Mouse (Mus musculus) right cerebral cortex, postnatal 4 days (tissue): ENCODE data around the gene Klhl2.

ENCODE experiments used
- DNase-seq: peaks from one replicate; pipeline ENCODE4 v3.0.0-alpha.2; 2022

Klhl2 gene

DNA sequence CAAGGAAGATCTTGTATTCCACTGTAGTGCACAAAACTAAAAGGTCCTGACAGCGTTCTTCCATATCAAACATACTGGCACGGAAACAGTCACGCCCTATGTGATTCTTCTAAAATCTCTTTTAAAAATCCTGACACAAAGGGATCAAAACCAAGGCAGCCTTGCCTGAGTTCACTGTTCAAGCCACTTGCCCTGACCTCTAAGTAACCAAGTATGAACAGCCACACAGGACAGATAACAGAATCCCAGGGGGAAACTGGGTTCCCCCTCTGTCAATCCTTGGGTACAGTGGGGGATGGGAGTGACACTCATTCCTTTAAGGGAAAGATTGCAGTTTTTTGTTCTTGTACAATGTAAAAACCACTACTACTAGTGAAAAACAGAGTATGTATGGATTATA lies 19.9 kb downstream of the Klhl2 start:
- DNase-seq = no peak

DNA sequence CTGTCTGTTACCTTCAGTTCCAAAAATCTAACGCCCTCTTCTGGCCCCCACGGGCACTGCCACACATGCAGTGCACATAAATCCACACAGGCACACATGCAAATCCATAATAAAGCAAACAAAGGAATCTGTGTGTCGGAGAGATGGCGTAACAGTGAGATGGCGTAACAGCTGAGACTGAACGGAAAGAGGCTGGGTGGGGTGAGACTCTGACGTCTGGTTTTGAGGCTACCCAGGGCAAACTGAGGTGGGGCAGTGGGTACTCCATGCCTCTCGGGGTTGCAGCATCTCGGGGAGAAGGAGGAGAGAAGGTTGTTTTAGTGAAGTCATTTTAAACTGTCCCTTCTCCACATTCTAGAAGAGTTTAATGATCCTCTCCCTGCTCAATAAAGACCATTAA lies 20.4 kb downstream of the Klhl2 start:
- DNase-seq = no peak

DNA sequence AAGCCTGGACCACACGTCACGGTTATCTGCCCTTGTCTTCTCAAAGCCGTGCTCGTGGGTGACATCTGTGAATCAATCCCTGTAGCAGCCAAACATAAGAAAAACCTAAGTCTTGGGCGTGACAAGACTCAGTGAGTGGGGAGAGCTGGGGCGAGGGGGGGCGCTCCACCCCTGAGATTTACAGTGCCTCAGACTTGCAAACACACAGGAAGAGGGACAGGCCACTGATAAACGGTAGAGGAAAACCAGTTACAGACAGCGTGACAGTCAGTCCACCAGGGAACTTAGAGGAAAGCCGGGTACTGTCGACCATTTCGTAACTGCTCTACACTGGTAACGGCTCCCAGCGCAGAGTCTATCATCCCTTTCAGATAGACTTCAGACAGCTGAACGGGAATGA lies 21.4 kb downstream of the Klhl2 start:
- no peak for DNase-seq

DNA sequence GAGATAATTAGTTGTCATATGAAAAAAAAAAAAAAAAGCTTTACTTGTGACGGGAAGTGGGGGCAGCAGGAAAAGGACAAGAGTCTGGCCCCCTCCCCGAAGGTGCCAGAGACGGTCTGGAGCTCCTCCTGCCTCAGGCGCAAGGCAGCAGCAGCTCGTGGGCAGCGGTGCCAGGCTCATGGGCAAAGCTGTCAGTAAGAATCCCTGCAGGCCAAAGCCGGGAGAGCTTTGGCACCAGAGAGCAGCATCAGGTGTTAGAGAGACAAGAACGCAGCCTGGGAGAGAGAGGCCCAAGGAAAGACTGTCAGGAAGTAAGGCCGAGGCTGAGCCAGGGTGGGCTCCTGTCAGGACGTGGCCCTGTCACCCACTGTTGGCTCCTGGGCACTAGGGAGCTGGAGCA lies 22.5 kb downstream of the Klhl2 start:
- DNase-seq = no peak

DNA sequence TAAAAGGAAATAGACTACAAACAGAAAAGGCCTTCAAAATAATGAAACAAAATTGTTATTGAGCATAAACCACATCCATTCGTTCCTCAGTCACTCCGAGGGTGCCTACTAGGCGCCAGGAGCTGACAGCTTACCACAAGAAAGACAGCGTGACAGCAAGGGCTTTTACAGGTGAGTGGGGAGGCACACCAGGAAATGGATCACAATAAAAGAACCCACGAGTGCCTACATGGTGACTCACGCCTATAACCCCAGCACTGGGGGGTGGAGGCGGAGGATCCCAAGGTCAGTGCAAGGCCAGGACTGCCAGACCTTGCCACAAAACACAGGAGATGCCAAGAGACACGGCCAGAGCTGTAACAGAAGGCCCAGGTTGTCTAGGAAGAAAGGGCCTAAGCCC lies 23.4 kb downstream of the Klhl2 start:
- DNase-seq = no peak

DNA sequence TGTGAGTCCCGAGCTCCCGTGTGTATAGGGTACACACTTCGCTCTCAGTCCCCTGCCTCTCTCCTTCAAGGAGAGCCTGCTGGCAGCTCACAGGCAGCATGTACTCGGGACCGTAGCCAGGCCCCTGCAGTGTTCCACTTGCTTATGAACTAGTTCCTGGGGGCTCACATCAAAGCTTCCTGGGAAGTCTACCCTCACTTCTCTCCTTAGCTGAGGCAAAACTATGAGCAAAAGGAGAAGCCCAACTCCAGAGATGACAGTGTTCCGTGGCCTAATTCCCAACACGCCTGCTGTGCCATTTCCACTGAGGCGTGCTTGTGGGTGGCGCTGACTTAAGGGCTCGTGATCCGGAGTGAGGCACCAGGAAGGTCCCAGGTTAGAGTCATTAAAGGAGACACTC lies 25.9 kb downstream of the Klhl2 start:
- no peak for DNase-seq

DNA sequence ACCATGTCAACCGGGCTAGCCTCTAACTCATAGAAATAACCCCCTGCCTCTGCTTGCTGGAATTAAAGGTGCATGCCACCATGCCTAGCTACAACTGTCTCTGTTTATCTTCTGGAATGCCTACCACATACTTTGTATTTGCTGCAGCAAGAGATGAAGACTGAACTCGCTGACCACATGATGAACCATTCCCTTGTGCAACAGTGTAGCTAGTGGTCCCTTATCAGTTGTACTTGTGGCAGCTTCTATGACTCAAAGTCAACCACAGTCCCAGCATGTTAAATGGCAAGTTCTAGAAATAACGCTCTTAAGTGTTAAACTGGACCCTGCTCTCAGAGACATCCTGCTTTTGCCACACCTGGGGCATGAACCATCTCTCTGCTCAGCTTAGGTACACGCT lies 28.9 kb downstream of the Klhl2 start:
- DNase-seq = no peak

DNA sequence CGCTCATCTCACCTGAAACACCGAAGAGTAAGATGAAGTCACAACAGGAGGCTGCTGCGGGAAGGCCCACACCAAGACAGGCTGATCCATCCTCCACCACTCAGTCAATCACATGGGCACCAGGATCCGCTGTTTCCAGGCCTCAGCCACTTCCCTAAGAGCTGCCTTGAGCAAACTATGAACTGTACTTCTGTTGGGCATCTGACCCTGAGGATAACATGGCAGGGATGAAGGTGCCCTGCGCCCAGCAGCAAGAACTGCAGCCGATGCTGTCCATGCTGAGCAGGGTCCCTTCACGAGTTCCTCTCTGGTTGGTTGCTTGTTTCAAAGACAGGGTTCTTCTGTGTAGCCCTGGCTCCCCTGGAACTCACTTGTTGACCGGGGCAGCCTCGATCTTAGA lies 38.0 kb downstream of the Klhl2 start:
- no peak for DNase-seq

DNA sequence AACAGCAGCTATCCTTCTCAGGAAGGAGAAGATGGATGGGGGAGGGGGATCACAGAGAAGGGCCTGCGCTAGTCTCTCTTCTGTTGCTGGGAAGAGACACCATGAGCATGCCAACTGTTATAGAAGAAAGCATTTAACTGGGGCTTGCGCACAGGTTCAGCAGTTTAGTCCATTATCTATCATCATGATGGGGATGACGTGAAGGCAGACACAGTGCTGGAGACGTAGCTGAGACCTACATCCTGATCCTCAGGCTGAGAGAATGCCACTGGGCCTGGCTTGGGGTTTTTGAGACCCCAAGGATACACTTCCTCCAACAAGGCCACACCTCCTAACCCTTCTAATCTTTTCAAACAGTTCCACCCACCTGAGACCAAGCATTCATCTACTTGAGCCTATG lies 38.7 kb downstream of the Klhl2 start:
- DNase-seq = no peak

DNA sequence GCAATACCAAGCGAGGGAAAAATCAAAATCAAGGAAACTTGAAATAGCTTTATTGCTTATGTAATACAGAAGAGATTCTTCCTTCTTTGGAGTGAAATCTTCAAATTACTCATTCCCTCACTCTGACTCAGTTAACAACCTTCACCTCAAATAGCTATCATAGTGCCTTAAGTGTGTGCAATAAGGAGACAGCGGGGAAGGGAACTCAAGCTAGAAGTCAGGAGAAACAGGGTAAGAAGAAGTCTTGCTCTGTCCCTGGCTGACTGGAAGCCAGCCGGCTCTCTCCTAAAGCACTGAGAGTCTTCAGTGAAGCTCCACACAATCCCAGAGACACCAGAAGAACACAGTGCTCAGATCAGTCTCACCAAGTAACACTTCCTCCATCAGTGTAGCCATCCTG lies 43.3 kb downstream of the Klhl2 start:
- no peak for DNase-seq

DNA sequence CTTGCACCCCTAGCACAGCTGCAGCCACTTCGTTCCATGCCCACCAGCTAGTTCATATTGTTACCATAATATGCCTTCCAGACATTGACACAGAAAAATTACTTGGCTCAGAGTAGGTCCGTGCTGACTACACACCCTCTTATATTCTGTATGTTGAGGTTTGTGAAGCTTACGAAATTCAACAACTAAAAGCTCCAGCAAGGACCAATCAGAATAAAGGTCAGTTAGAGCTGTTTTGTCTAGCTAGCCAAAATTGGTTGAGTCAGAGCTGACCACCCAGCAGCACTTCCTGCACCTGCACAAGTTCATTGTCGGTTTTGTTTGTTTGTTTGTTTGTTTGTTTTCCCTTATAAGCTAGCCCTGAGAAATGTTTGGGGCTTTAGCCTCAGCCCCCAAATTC lies 44.8 kb downstream of the Klhl2 start:
- no peak for DNase-seq

DNA sequence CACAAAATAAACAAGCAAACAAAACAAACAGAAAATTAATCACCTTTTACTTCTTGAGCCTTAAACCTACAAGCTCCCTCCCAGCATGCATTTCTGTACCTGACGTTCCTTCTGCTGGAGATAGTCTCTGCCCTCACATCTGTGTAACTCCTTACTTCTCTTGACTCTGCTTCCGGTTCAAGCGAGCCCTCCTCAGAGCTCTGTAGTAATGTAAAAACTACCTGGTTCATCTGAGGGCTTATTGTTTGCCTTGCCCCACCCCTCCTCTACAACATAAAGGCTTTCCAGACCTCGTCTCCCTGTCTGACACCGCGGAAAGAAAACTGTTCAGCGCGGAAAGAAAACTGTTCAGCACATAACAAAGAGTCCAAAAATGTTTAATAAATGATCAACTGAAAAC lies 50.5 kb downstream of the Klhl2 start:
- no peak for DNase-seq

DNA sequence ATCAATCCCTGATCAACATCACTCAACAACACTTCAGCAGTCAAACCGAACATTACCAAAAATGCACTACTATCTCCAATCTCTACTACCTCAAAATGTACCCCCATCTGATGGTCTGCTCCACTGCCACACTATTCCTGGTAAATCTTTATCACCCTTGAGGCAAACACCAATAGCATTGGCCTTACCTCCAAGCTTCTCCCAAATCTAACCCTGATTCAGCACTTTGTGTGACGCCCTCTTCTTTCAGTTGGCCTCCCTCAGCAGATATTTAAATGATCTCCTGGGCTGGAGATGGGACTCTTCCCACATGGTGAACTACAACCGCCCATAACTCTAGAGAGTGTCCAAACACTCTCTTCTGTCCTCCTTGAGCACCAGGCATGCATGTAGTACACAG lies 51.3 kb downstream of the Klhl2 start:
- no peak for DNase-seq

DNA sequence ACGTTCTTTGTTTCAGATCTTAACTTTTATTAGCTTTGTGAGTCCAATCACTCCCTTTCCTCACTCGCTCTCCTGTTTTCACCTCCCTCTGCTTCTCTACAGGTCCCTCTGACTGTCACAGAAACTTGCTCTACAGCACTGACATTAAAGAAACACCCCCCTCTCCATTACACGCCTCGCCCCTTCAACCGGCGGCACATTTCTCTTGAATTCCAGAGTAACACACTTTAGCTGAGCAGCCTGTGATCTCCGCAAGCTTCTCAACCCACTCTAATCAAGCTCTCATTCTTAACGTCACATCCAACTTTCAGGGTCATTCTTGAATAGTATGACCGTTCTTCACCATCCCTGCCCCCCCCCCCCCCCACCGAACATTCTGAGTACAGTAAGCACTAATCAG lies 52.1 kb downstream of the Klhl2 start:
- no peak for DNase-seq

DNA sequence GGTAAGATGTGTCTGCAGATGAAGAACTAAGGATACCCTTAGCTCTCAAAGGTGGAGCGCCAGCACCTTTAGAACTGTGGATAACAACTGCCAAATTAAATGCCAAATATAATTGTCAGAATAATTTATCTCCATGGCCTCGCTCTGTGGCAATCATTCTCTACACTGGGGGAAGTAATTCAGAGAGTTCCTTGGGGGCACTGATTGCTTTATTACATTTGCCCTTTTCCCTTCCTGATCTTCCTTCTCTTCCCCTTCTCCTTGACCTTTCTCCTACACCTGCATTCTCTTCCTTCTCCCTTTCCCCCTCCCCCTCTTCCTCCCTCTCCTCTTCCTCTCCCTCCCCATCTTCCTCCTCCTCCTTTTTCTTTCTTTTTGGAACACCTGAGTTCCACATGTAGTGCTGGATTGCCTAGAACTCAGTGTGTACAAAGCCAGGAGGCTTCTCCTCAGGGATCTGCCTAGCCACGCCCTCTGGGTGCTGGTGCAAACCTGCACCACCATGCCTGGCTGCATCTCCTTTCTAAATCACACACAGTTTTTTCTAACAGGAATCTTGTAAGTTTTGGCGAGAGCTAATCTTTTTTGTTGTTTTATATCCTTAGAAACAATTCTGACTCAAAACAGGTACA lies 58.5 kb downstream of the Klhl2 start:
- no peak for DNase-seq

DNA sequence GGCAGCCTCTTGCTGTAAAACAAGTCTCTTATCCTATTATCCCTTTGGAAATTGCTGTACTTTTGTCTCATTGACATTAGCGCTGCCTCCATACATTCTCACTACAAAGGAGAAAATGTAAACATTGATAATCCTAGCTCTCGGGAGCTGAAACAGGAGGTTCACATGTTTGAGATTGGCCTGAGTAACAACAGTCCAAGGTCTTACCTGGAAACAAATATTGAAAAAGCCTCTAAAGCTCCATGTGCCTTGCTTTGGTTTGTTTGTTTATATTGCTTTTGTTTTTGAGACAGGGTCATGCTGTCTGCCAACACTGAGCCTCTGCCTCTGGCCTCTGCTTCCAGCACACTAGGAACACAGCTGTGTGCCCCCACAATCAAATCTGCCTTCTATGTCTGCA lies 59.4 kb downstream of the Klhl2 start:
- DNase-seq = no peak

DNA sequence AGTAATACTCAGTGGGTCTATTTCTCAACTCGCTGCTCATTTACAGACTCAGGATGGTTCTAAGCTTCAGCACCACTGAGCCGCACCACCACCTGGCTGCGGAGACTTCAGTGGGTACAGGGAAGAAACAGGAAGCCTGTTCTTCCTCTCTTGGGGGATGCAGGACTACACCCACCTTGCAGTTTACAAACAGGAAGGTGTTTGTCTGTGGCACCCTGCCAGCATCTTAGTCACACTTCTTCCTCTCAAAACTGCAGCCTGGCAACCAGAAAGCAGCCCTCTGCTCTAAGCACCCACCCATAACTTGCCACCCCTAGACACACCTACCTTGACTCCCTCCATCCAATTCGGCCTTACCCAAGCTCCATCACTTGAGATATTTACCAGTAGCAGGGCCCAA lies 61.1 kb downstream of the Klhl2 start:
- peak; percentile 16 for DNase-seq

DNA sequence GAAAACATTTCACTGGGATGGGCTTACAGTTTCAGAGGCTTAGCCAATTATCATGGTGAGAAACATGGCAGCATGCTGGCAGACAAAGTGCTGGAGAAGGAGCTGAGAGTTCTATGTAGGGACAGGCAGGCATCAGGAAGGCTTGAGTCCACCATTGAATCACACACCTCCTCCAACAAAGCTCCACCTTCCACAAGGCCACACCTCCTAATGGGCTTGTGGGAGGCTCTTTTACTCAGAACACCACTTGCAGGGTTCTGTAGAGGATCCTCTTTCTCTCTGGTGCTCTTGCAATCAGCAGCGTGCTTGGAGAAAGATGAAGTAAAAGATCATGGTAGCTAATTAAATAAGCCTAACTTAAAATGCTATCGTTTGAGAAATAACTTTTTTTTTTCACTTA lies 63.0 kb downstream of the Klhl2 start:
- no peak for DNase-seq

DNA sequence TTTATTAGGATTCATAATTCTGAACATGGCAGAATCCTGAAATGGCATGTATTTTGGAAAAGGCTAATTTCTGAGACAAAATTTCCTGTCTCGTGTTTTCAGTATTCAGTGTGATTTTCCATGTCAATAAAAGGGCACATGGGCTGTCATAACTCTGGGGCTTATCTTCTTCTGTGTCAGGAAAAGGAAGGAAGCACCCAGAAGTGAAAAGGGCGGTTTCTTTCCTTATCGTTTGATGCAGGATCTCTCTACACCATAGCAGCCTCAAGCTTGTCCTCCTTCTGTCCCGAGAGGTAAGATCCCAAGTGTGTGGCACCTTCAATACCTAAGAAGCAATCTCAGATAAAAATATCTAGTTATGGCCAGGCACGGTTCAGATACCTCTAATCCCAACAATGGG lies 65.6 kb downstream of the Klhl2 start:
- no peak for DNase-seq

DNA sequence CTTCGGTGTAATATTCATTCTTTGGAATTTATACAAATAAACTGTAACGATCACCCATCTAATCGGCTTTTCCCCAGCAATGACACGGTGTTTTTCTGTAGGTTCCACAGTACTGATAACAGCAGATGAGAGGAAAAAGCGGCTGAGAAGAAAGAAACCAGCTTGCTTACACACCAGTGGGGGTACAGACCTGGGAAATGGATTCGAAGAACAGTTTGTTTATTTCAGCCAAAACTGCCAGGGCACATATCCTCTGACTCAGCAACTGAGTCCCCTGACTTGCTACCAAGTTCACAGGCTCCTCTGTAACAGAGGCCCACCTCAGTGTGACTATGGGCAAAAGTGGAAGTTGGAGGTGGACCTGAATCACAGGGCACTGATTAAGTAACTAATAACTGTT lies 67.9 kb downstream of the Klhl2 start:
- DNase-seq = no peak

DNA sequence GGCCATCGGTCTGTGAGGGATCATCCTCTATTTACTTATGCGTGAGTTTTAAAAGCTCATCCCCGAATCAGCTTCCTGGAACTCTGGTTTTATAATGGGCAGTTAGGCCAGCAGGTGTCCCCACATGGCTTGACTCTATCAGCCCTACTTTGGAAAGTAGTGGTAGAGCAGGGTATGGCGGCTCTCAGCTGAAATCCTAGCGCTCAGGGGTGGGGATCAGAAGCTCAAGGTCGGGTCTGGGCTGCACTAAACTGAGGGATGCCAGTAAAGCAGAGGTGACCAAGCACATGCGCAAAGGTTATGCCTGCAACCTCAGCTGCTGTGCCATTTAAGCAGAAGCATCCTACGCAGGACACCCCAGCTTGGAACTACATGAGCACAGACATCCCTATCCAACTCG lies 71.9 kb downstream of the Klhl2 start:
- no peak for DNase-seq

DNA sequence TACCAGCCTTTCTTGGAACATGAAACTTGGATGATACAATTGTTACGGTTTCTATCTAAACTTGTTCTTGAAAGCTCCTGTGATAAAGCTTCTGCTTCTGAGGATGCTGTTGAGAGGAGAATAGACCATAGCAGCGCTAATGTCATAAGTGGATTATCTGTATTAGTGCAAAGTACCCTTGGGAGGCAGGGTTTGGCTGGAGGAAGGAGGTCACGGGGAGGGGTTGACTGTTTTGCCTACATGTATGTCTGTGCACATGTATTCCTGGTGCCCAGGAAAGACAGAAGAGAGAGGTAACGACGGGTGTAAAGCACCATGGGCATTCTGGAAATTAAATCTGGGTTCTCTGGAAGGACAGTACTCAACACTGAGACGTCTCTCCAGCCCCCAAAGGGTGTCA lies 75.7 kb downstream of the Klhl2 start:
- DNase-seq = no peak

DNA sequence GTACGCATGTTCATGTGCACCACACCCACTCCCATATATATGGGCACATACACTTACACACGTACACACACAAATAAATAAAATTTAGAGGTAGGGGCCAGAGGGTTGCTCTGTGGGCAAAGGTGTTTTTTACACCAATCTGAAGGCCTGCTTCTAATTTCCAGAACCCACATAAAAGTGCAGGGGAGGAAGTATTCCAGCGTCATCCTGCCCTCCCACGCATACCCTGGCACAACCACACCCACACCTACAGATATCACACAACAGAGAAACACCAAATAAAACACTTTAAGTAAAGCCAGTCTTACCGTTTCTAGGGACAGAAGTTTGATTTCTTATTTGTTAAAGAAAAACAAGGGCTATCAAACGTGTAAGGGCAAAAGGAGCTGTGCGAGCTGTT lies 79.0 kb downstream of the Klhl2 start:
- DNase-seq = no peak

DNA sequence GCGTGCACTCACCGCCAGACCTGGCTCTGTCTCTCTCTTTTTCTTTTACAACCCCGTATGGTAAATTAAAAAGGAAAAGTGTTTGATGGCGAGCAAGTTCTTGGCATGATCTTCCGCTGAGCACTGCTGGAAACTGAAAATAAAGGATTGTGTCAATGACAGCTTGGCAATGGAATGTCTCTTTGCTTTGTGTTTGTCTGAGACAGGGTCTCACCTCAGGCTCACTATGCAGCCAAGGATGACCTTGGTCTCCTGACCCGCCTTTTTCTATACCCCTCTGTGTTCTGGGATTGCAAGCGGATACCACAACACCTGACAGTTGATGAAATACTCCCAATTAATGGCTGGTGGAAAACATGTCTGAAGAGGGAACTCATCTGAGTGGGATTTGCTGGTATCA lies 80.2 kb downstream of the Klhl2 start:
- no peak for DNase-seq

DNA sequence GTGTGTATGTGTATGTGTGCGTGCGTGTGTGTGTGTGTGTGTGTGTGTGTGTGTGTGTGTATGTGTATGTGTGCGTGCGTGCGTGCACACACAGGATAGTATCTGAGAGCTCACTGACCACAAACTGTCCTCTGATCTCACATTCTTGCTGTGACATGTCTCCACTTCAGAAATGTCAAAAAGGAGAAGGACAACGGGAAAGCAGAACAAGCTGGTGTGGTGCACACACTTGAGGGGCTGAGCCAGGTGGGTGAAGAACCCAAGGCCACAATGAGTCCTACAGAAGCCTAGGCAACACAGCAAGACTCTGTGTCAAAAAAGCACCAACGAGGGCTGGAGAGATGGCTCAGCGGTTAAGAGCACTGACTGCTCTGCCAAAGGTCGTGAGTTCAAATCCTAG lies 81.2 kb downstream of the Klhl2 start:
- no peak for DNase-seq

DNA sequence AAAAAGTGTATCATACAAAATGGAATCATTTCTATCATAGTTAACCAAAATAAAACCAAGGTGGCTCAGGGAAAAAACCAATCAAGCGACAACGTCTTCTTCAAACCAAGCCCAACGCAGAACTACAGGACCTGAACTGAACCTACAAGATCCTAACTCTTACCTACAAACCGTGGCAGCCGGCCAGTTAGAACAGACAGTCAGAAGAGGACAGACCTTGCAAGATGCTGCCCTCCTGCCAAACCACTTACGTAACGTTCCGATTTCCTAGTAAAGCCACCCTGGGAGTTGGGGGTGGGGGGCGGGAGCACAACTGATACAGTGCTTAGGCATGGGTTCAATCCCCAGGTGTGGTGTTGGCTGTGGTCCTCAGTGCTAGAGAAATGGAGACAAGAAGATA lies 82.8 kb downstream of the Klhl2 start:
- no peak for DNase-seq
